Mouse (Mus musculus) spleen, postnatal 10 days (tissue): Measurements from ENCODE around the gene Aifm3.
"Not testable (repeated sequence)": the region's sequence is repeated elsewhere in the genome, so short reads cannot be mapped to it uniquely, and the experiment has no call there.

Source experiments
- DNase-seq, 2 experiments: peaks; one replicate each; pipeline ENCODE4 v3.0.0; 2021 to 2022; ENCODE audit warnings: low spot score in 2 of 2

Gene Aifm3

DNA sequence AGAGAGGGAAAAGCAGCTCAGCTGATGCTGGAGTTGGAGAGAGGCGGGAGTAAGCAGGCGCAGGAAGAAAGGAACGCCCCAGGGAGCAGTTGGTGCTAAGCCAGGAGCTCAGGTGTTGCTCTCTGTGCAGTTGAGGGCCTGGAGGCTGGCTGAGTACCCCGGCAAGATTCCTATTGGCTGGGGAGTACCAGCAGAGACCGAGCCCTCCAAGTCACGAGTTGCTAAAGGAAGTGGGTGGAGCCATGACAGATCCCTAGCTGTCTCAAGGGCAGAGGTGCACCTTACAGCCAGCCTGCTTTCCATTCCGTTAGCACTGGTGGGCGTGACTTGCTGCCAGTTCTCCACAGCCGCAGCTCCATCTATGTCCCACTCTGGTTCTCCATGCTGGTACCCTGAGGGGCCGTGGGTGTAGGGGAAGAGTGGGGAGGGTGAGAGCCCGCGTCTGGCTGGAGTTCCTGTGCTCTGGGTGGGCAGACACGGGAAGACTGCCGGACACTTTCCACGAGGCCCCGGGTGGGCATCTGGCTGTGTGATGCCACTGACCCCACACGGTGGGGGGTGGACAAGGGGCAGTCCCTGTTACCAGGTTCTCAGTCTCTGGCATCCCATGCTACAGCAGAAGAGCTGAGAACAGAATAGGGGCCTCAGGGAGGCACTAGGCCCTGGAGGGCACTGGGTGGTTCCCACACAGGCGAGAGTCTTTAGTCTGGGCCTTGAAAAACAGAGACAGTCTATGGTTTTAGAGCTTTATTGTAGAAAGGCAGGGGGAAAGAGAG lies 64.7 kb downstream of the Aifm3 start:
- DNase-seq = peak in 1 of 2 experiments; percentile 52

DNA sequence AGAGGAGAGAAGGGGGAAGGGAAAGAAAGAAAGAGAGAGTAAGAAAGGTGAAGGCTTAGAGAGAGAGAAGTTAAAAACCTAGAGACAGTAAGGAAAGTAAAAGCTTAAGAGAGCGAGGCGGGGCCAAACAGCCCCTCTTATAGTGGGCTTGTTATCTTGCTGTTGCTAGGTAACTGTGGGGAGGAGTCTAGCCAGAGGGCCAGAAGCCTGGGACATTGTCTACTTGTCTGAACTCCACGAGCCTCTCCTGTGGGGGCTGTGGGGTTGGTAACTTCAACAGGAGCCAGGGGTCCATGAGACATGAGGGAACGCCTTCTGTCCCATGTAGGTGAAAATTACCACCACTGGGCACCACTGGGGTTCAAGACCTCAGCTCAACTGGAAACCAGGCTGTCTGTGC lies 65.3 kb downstream of the Aifm3 start:
- not testable (repeated sequence) for DNase-seq

DNA sequence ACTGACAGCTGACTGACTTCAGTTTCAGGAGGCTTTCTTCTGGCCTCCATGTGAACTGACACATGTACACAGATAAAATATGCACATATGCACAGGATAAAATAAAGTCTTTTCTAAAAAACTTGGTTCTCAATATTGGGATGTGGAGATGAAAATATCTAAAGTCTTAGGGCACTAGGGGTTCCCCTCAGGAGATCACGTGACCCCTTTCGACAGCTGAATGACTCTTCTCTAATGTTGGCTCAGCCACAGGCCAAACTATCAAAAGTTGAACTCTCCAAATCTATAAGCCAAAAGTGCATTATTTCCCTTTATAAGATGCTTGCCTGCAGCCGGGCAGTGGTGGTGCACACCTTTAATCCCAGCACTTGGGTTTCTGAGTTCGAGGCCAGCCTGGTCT lies 66.8 kb downstream of the Aifm3 start:
- no peak for DNase-seq

DNA sequence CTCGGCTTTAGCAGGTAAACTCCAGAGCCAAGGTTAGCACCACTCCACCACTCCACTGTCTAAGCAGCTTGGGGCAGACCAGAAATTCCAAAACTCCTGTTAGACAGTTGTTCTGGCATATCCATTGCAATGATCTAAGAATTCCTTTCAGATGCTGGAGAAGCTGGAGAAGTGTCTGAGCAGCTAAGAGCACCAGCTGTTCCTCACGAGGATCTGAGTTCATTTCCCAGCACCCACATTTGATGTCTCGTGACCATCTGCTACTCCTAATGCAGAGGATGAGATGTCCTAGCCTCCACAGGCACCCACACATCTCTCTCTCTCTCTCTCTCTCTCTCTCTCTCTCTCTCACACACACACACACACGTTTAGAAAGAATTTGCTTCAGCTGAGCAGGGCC lies 67.5 kb downstream of the Aifm3 start:
- no peak for DNase-seq
